Mouse (Mus musculus) cerebellum, postnatal 36 days (tissue): ENCODE data around the gene Gm20924.
"Not testable (repeated sequence)": the region's sequence is repeated elsewhere in the genome, so short reads cannot be mapped to it uniquely, and the experiment has no call there.

Experiments
- DNase-seq, 2 experiments: peaks; one replicate each; pipeline ENCODE4 v3.0.0; 2021 to 2022; ENCODE audit warnings: mixed read lengths in 2 of 2

Gene Gm20924

DNA sequence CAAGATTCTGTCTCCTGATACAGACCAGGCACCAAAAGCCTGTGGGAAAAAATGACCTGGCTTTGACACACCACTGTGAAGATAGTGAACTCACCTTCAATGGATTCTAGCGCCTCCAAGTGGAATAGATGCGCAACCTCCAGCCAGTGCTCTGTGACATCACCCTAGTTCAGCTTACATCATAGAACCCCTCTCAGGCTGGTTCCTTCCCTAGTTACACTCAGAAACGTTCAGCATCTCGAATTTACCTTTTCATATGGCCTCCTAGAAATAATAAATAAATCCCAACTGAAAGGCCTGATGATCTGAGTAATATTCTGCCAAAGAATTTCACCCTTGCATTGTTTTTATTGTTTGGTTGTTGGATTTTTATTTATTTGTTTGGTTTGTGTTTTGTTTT, at the start of gene Gm20924:
Gene Gm20924 (minus strand): TSS at position 101 of the 400 bp plus-strand sequence.
- DNase-seq: not testable (repeated sequence)
